8 mouse cellular contexts compared by ENCODE assay signal in the genomic region with DNA sequence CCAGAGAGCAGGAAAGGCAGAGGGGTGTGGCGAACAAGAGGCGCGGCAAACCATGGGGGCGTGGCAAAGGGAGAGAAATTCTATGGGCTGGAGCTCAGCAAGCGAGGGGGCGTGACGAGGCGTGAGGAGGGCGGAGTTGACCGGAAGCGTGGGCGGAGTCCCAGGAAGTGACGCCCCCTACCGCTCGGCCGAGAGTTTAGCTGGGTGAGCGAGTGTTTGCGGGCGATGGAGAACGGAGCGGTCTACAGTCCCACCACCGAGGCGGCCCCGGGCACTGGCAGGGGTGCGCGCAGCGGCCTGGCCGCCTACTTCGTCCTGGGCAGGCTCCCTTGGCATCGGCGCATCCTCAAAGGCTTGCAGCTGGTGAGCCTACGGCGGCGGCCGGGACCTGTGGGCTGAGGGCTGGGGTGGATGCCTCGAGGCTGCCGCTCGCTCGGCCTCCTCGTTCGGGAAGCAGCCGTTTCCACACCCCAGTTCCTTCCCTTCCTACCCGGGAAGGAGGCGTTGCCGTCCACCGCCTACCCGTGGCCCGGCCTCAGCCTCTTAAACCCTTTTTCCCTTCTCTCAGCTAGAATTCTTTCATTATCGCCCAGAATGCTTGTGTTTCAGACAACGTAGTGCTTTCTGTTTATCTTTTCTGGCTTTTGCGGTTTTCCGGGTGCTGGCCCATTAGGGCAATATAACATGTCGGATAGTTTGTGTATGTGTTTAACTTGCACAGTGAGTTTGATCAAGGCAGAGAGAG. TPM values are rescaled to one million over a fixed set of nuclear protein-coding genes. Genes with fewer than 3 reads are reported as not detected.
A peak's percentile ranks its signal among the peaks of the same experiment; 100 is the strongest.
DNase-seq lines count a peak whose midpoint lies in the region; ATAC-seq lines count a peak whose summit lies in the region.

A gene (plus strand): TSS at position 106 of the 745 bp plus-strand sequence.

- no peaks in the 10 kb centered on the region for H3K9me3 ChIP-seq in heart, embryonic 14.5 days (ENCODE audit: control insufficient read depth, low read length)
- H3K9me3 ChIP-seq in liver, embryonic 13.5 days (replicated peaks): no peaks in the 10 kb centered on the region
- no peaks in the 10 kb centered on the region for H3K9me3 ChIP-seq in stomach, embryonic 16.5 days (replicated peaks; ENCODE audit: control insufficient read depth, low read length)

- H3K27me3 ChIP-seq in heart, embryonic 14.5 days (ENCODE audit: control insufficient read depth, insufficient read depth, low read length): no peaks in the 10 kb centered on the region
- H3K27me3 ChIP-seq in liver, embryonic 13.5 days: no peaks in the 10 kb centered on the region
- H3K27me3 ChIP-seq in stomach, embryonic 16.5 days (ENCODE audit: control insufficient read depth, insufficient read depth, low read length): no peaks in the 10 kb centered on the region

- under 1% methylated on average over 53 of the region's 53 CpGs for WGBS in heart, embryonic 14.5 days
- under 1% methylated on average over 52 of the region's 53 CpGs for WGBS in liver, embryonic 13.5 days (ENCODE audit: insufficient replicate concordance)
- under 1% methylated on average over 53 of the region's 53 CpGs for WGBS in stomach, embryonic 16.5 days

- peaks cover 13 to 34% of the 10 kb centered on the region in 2 experiments for H3K4me1 ChIP-seq in heart, embryonic 14.5 days (ENCODE audit: control insufficient read depth in 2 of 2, insufficient read depth in 2 of 2, low read length in 2 of 2)
- peaks cover 67% of the 10 kb centered on the region for H3K4me1 ChIP-seq in liver, embryonic 13.5 days (replicated peaks)
- peaks cover 23% of the 10 kb centered on the region for H3K4me1 ChIP-seq in stomach, embryonic 16.5 days (ENCODE audit: control insufficient read depth, insufficient read depth, low read length)

- H3K27ac ChIP-seq in heart, embryonic 14.5 days (replicated peaks in 1 of 2; ENCODE audit: control insufficient read depth in 1 of 2, insufficient read depth in 1 of 2, low read depth in 2 of 2, low read length in 2 of 2): peak within 1 kb of the TSS; percentile 76 to 91
- peak within 1 kb of the TSS; percentile 94 for H3K27ac ChIP-seq in liver, embryonic 13.5 days
- peak within 1 kb of the TSS; percentile 96 for H3K27ac ChIP-seq in stomach, embryonic 16.5 days (ENCODE audit: low read length)

- peak; percentile 78 for ATAC-seq in CD4-positive, CD25-positive, alpha-beta regulatory T cell, adult 4 months
- ATAC-seq in heart, embryonic 14.5 days (ENCODE audit: insufficient number of reproducible peaks, insufficient read depth, low FRiP score, low read depth): peak; percentile 86
- ATAC-seq in liver, embryonic 13.5 days (ENCODE audit: low read depth): peak; percentile 90
- ATAC-seq in stomach, embryonic 16.5 days (ENCODE audit: insufficient read depth, low FRiP score): peak; percentile 92

- H3K4me3 ChIP-seq in heart, embryonic 14.5 days (ENCODE audit: control insufficient read depth in 1 of 2, insufficient read depth in 1 of 2, low read depth in 1 of 2, low read length in 2 of 2): peak within 1 kb of the TSS; percentile 79 to 89
- H3K4me3 ChIP-seq in liver, embryonic 13.5 days (replicated peaks): peak within 1 kb of the TSS; percentile 90
- H3K4me3 ChIP-seq in stomach, embryonic 16.5 days (replicated peaks; ENCODE audit: low read length): peak within 1 kb of the TSS; percentile 84

- H3K36me3 ChIP-seq in heart, embryonic 14.5 days (ENCODE audit: control insufficient read depth, insufficient read depth, low read length): no peaks in the 10 kb centered on the region
- no peaks in the 10 kb centered on the region for H3K36me3 ChIP-seq in liver, embryonic 13.5 days
- H3K36me3 ChIP-seq in stomach, embryonic 16.5 days (ENCODE audit: control insufficient read depth, insufficient read depth, low read length): no peaks in the 10 kb centered on the region

- peak within 1 kb of the TSS; percentile 80 for H3K4me2 ChIP-seq in heart, embryonic 14.5 days (ENCODE audit: low read length)
- H3K4me2 ChIP-seq in liver, embryonic 13.5 days: peak within 1 kb of the TSS; percentile 89
- H3K4me2 ChIP-seq in stomach, embryonic 16.5 days (ENCODE audit: low read depth, low read length): peak within 1 kb of the TSS; percentile 84

- DNase-seq in c-Kit-negative CD71-positive TER-119-positive erythroid progenitor cells, embryonic 14.5 days (ENCODE audit: low read depth, low spot score): peak; percentile 96
- peak; percentile 86 for DNase-seq in fibroblast of lung, adult 2 months (ENCODE audit: low read depth)
- peak; percentile 98 for DNase-seq in kidney, postnatal 14 days
- peak; percentile 97 for DNase-seq in liver, embryonic 13.5 days
- peak; percentile 98 for DNase-seq in neural tube, embryonic 10.5 days (ENCODE audit: extremely low spot score, low spot score)

- peak within 1 kb of the TSS; percentile 93 for H3K9ac ChIP-seq in heart, embryonic 14.5 days (ENCODE audit: low read length)
- H3K9ac ChIP-seq in liver, embryonic 13.5 days: peak within 1 kb of the TSS; percentile 88
- peak within 1 kb of the TSS; percentile 93 for H3K9ac ChIP-seq in stomach, embryonic 16.5 days (ENCODE audit: low read length)

RNA-seq across cellular contexts. Expression of the gene that starts here (rescaled TPM):
- polyA plus RNA-seq in CD4-positive, CD25-positive, alpha-beta regulatory T cell, adult 4 months (2017; shearing (Covaris generic)): 10 to 100 TPM; 74.0 to 81.7 TPM
- polyA plus RNA-seq in heart, embryonic 14.5 days (2014; fragmentation: Nextera tagmentation; extraction: Ambion mirVana): 41.9 and 45.2 TPM in 2 replicates
- polyA plus RNA-seq in liver, embryonic 13.5 days (2015; fragmentation: Nextera tagmentation; extraction: Ambion mirVana): 21.9 and 27.0 TPM in 2 replicates
- polyA plus RNA-seq in stomach, embryonic 16.5 days (2015; fragmentation: Nextera tagmentation; extraction: Ambion mirVana): 71.8 and 81.0 TPM in 2 replicates

Comparison
In these comparisons a context has a peak if more than half of its experiments do, and no peak if none do; other contexts are left out.
1. Peak in every context shown above with its lines: DNase-seq, ATAC-seq, H3K4me3 ChIP-seq and H3K27ac ChIP-seq.